Mouse (Mus musculus) adrenal gland, postnatal 14 days (tissue): ENCODE measurements around the gene Gm2035. TPM values are rescaled to one million over a fixed set of nuclear protein-coding genes. Genes with fewer than 3 reads are reported as not detected.
"Not testable (repeated sequence)": the region's sequence is repeated elsewhere in the genome, so short reads cannot be mapped to it uniquely, and the experiment has no call there.

Experiments
- DNase-seq: peaks from one replicate; pipeline ENCODE4 v3.0.0; 2021; ENCODE audit warnings: mixed read lengths
- long read RNA-seq, 2 experiments: library from polyadenylated mRNA; stranded (forward); transcript quantifications; one replicate each; pipeline ENCODE4 v2.0.0; 2021
- total RNA-seq: library from RNA; stranded (reverse); gene quantifications from 2 replicates; pipeline ENCODE4 v1.2.3, GENCODE M21; 2021

The Gm2035 gene
- not detected in 2 replicates for total RNA-seq
- long read RNA-seq, experiment 1, result 0 reads
- long read RNA-seq, experiment 2, result 0 reads

- not testable (repeated sequence) for DNase-seq
Observed at GRCm38 (mm10) chr12:87919721-87920120, at the start of gene Gm2035. Gm2035 (minus strand) TSS chr12:87919857.

- DNase-seq, result not testable (repeated sequence)
Observed at GRCm38 (mm10) chr12:87953780-87954179, 34.1 kb upstream of the Gm2035 start, which contains the start of gene Gm2042. Gm2042 (plus strand) TSS chr12:87954080.

GRCm38 (mm10) chr12:87895070-87895469, 24.6 kb downstream of the Gm2035 start, which contains the start of gene Gm2022:
Gm2022 (plus strand) TSS chr12:87895370.
- not testable (repeated sequence) for DNase-seq

DNA sequence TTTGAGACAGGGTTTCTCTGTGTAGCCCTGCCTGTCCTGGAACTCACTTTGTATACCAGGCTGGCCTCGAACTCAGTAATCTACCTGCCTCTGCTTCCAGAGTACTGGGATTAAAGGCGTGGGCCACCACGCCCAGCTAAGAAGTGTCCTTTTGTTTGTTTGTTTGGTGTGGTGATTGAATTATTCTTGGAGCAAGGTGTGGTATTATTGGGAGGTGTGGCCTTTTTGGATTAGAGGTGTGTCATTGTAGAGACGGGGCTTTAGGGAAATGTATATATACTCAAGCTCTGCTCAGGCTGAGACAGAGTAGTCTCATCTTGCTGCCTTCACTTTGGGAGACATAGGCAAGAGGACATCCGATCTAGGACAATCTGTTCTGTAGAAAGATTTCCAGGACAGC, 45.9 kb downstream of the Gm2035 start, which contains the start of gene Gm2016:
Gm2016 (plus strand) TSS at position 301 of the 400 bp plus-strand sequence.
- not testable (repeated sequence) for DNase-seq

Other genes starting within 250 kb of the Gm2035 start
- gene Gm21319, start 144.1 kb downstream of the Gm2035 start, total RNA-seq, result not detected in 2 replicates
- gene Gm21936, start 124.3 kb downstream of the Gm2035 start, total RNA-seq, result not detected in 2 replicates
- not detected in 2 replicates for gene BB287469, start 103.3 kb downstream of the Gm2035 start, total RNA-seq
- gene Gm2001, start 77.5 kb downstream of the Gm2035 start, total RNA-seq, result not detected in 2 replicates
- gene Gm2016, start 45.8 kb downstream of the Gm2035 start, total RNA-seq, result not detected in 2 replicates
- not detected in 2 replicates for gene Gm2022, start 24.5 kb downstream of the Gm2035 start, total RNA-seq
- gene Gm2042, start 34.2 kb upstream of the Gm2035 start, total RNA-seq, result not detected in 2 replicates
- not detected in 2 replicates for gene Gm2075, start 92.0 kb upstream of the Gm2035 start, total RNA-seq
- gene Gm6803, start 98.9 kb upstream of the Gm2035 start, total RNA-seq, result not detected in 2 replicates
- not detected in 2 replicates for gene Gm2056, start 107.1 kb upstream of the Gm2035 start, total RNA-seq
- gene Gm16368, start 163.8 kb upstream of the Gm2035 start, total RNA-seq, result not detected in 2 replicates